Mouse (Mus musculus) hindbrain, embryonic 13.5 days (tissue): ENCODE measurements at regions not wholly inside any gene's neighbourhood (a gene's known extent, or its start where the extent isn't known, plus 50 kb on each side); places are given as distances from the start of the nearest gene placed in this dataset.

ENCODE experiments used
- ATAC-seq: fragments of 200-750 bp; cut with Nextera tagmentation; 2 replicates; pipeline ENCODE4 v1.8.0; 2017; ENCODE audit warnings: moderate TSS enrichment; ENCODE audit not compliant: low FRiP score
- H3K27ac ChIP-seq: fragments of 300-500 bp; sonication (generic); 2 replicates; pipeline ENCODE4 v1.5.1; 2015; ENCODE audit warnings: inconsistent platforms, mild to moderate bottlenecking, moderate library complexity
- H3K27me3 ChIP-seq: fragments of 300-500 bp; sonication (generic); 2 replicates; pipeline ENCODE4 v1.6.1; 2015; ENCODE audit warnings: mild to moderate bottlenecking, inconsistent platforms
- H3K36me3 ChIP-seq: fragments of 300-500 bp; sonication (generic); 2 replicates; pipeline ENCODE4 v1.6.1; 2015; ENCODE audit warnings: mild to moderate bottlenecking, inconsistent platforms
- H3K4me1 ChIP-seq: fragments of 300-500 bp; sonication (generic); replicated peaks from 2 replicates; pipeline ENCODE4 v1.6.1; 2015; ENCODE audit warnings: inconsistent platforms
- H3K4me2 ChIP-seq: fragments of 300-500 bp; sonication (generic); 2 replicates; pipeline ENCODE4 v1.6.1; 2015; ENCODE audit warnings: inconsistent platforms, mild to moderate bottlenecking, moderate library complexity
- H3K4me3 ChIP-seq: fragments of 300-500 bp; sonication (generic); 2 replicates; pipeline ENCODE4 v1.5.1; 2015; ENCODE audit warnings: mild to moderate bottlenecking, inconsistent platforms
- H3K9ac ChIP-seq: fragments of 300-500 bp; sonication (generic); 2 replicates; pipeline ENCODE4 v1.6.1; 2015; ENCODE audit warnings: mild to moderate bottlenecking, inconsistent platforms
- H3K9me3 ChIP-seq: fragments of 300-500 bp; sonication (generic); 2 replicates; pipeline ENCODE4 v1.6.1; 2016; ENCODE audit warnings: inconsistent platforms
- WGBS: fragments of 180-500 bp; shearing (Covaris S2); methylation state at CpG from one replicate; pipeline ENCODE4 v1.1.7; 2015; 5-methylcytosine and 5-hydroxymethylcytosine counted together

DNA sequence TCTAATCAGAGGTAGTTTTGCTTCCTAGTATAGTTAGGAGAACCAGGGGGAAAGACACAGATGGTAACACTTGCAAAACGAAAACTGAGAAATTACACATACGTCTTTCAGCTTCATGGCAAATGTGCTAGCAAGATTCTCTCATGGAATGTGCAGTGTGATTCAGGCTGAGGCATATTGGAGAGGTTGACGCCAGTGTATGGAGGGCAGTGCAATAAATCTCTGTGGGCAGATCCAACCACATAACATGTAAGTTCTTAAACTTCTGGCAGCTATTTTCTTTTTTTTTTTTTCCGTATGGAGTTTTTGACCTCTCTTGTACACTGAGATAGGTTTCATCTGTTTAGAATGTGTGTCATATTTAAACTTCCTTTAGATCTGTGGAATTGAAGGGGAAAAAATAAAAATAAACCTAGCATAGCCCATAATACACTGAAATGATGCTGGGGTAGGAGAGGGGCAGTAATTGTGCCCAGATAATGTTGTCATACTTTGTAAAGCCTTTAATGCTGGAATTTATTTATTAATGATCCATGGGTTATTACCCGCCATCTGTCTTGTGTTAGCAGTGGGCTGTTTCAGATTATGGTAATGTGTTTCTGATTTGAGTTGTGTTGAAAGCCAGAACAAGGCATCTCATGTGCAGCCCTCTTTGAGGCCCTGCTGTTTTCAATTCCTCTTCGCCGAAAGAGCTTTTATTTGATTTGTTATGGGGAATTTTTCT is 596.3 kb upstream of the Megf9 start:
- no peak overlapping the region for H3K4me3 ChIP-seq
- H3K9ac ChIP-seq = no peak overlapping the region
- H3K9me3 ChIP-seq = no peaks in the 10 kb centered on the region
- no peak overlapping the region for H3K27ac ChIP-seq
- no peaks in the 10 kb centered on the region for H3K36me3 ChIP-seq
- peaks cover 4% of the 10 kb centered on the region for H3K4me1 ChIP-seq
- WGBS = 31% methylated on average over 7 of the region's 7 CpGs
- H3K27me3 ChIP-seq = 0 out of 2 replicates have a peak, but pooled peaks cover 2% of the 10 kb centered on the region
- peak; percentile 65 for ATAC-seq
- H3K4me2 ChIP-seq = no peak overlapping the region

- Histone ChIP-seq H3K9me3 (no peaks in the 10 kb centered on the region), H3K4me2 (no peak overlapping the region), H3K9ac (no peak overlapping the region), H3K27me3 (0 out of 2 replicates have a peak, but pooled peaks cover 2% of the 10 kb centered on the region), H3K36me3 (no peaks in the 10 kb centered on the region), H3K27ac (no peak overlapping the region), H3K4me1 (peaks cover 4% of the 10 kb centered on the region), H3K4me3 (no peak overlapping the region)
- WGBS = 62% methylated on average over 1 of the region's 1 CpGs
- no peak for ATAC-seq
Measured at GRCm38 (mm10) chr4:71129306-71129705, 594.5 kb upstream of the Megf9 start.
